Mouse (Mus musculus) hindbrain, embryonic 10.5 days (tissue): ENCODE data around the gene Zic1. TPM values are rescaled to one million over a fixed set of nuclear protein-coding genes. Genes with fewer than 3 reads are reported as not detected.

Experiments
- DNase-seq: peaks from one replicate; pipeline ENCODE4 v3.0.0-alpha.2; 2017; ENCODE audit warnings: low spot score
- H3K27ac ChIP-seq: fragments of 300-500 bp; sonication (generic); 2 replicates; pipeline ENCODE4 v1.5.1; 2016; ENCODE audit warnings: mild to moderate bottlenecking, moderate library complexity
- H3K27me3 ChIP-seq: fragments of 300-500 bp; sonication (generic); 2 replicates; pipeline ENCODE4 v1.6.1; 2016; ENCODE audit warnings: mild to moderate bottlenecking; ENCODE audit not compliant: poor library complexity, insufficient read depth, severe bottlenecking
- H3K36me3 ChIP-seq: fragments of 300-500 bp; sonication (generic); 2 replicates; pipeline ENCODE4 v1.6.1; 2016; ENCODE audit warnings: mild to moderate bottlenecking, moderate library complexity
- H3K4me1 ChIP-seq: fragments of 300-500 bp; sonication (generic); replicated peaks from 2 replicates; pipeline ENCODE4 v1.6.1; 2016; ENCODE audit warnings: mild to moderate bottlenecking
- H3K4me3 ChIP-seq: fragments of 300-500 bp; sonication (generic); 2 replicates; pipeline ENCODE4 v1.5.1; 2016; ENCODE audit warnings: mild to moderate bottlenecking, moderate library complexity
- H3K9me3 ChIP-seq: fragments of 300-500 bp; sonication (generic); 2 replicates; pipeline ENCODE4 v1.6.1; 2016; ENCODE audit warnings: mild to moderate bottlenecking, moderate library complexity
- WGBS: fragments of 180-500 bp; shearing (Covaris S2); methylation state at CpG from one replicate; pipeline ENCODE4 v1.1.7; 2016; 5-methylcytosine and 5-hydroxymethylcytosine counted together
- polyA plus RNA-seq: library from polyadenylated mRNA; unstranded; fragments of >200 nt; fragmentation: Nextera tagmentation; extraction: Ambion mirVana; gene quantifications from 2 replicates; pipeline ENCODE4 v1.2.1, GENCODE M21; 2016

Gene Zic1
- polyA plus RNA-seq, 1 experiment from 2014 or later = 8.1 TPM

DNA sequence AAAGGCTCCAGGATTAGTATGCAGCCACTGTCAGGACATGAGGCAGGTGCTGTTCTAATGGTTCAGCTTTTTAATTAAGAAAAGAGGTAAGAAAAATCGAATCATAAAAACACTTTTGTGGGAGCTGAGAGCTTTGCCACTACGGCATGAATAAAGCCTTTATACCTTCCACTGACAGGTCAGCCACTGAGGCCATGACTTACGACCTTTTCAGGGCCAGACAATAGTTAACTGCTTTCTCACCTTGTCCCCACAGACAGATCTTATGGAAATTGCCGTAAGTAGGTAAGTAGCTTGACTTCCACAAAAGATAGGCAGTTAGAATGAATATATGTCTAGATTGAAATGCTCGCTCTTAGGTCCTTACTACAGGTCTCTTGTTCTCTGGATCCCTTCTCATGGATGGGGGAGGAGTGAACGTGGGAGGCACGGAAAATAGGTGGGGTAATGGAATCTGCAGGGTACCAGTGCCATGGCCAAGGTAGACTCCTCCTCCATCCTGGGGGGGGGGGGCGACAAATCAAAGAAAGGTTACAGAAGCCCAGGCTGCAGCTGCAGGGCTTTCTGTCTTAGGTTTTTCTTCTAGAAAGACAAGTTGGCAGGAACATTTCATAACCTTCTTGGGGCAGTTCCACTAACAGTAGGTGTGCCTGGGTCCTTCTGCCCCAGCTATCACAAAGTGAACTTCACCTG, 27.9 kb upstream of the Zic1 start:
- Histone ChIP-seq H3K36me3 (no peaks in the 10 kb centered on the region), H3K27ac (no peak overlapping the region), H3K4me3 (no peak overlapping the region), H3K27me3 (peaks cover 100% of the 10 kb centered on the region), H3K4me1 (peaks cover 52% of the 10 kb centered on the region), H3K9me3 (no peaks in the 10 kb centered on the region)
- 5% methylated on average over 8 of the region's 8 CpGs for WGBS
- DNase-seq = peak; percentile 33

- H3K27ac ChIP-seq = peak overlapping the region; percentile 77
- peaks cover 59% of the 10 kb centered on the region for H3K4me1 ChIP-seq
- H3K9me3 ChIP-seq = no peaks in the 10 kb centered on the region
- H3K36me3 ChIP-seq = no peaks in the 10 kb centered on the region
- no peak for DNase-seq
- peaks cover 100% of the 10 kb centered on the region for H3K27me3 ChIP-seq
- H3K4me3 ChIP-seq = peak overlapping the region; percentile 4; the same call in 1 of the 2 replicates
- WGBS = under 1% methylated on average over 4 of the region's 4 CpGs
Measured at GRCm38 (mm10) chr9:91388173-91388572, 22.6 kb upstream of the Zic1 start.

DNA sequence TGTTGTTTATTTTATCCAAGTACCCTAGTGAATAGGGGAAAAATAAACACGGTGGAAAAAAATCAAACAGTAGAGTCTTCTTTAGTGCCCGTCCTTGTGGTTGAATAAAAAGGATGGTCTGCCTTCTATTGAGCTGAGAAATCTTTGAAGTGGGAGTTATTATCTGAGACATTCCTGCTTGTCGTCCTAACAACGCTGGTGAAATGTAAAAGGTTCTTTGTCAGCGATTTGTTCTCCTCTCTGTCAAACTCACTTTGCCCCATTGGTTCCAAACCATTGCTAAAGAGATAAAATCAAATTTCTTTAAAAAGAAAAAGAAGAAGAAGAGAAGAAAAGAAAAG, 22.1 kb upstream of the Zic1 start:
- Histone ChIP-seq H3K4me1 (peaks cover 58% of the 10 kb centered on the region), H3K9me3 (no peaks in the 10 kb centered on the region), H3K36me3 (no peaks in the 10 kb centered on the region), H3K4me3 (peak overlapping the region; percentile 67), H3K27ac (peak overlapping the region; percentile 98), H3K27me3 (peaks cover 100% of the 10 kb centered on the region)
- 0% methylated on average over 5 of the region's 5 CpGs for WGBS
- DNase-seq = no peak

GRCm38 (mm10) chr9:91386891-91387739, 21.5 kb upstream of the Zic1 start:
- H3K9me3 ChIP-seq = no peaks in the 10 kb centered on the region
- peak; percentile 76 for DNase-seq
- H3K27ac ChIP-seq = peak overlapping the region; percentile 98
- H3K36me3 ChIP-seq = no peaks in the 10 kb centered on the region
- H3K27me3 ChIP-seq = peaks cover 100% of the 10 kb centered on the region
- peaks cover 58% of the 10 kb centered on the region for H3K4me1 ChIP-seq
- WGBS = under 1% methylated on average over 31 of the region's 31 CpGs
- H3K4me3 ChIP-seq = peak overlapping the region; percentile 67

GRCm38 (mm10) chr9:91386502-91386890, 20.9 kb upstream of the Zic1 start:
- Histone ChIP-seq H3K4me3 (peak overlapping the region; percentile 67), H3K36me3 (no peaks in the 10 kb centered on the region), H3K9me3 (no peaks in the 10 kb centered on the region), H3K4me1 (peaks cover 62% of the 10 kb centered on the region), H3K27ac (peak overlapping the region; percentile 98), H3K27me3 (peaks cover 100% of the 10 kb centered on the region)
- WGBS = 1% methylated on average over 17 of the region's 17 CpGs
- DNase-seq = peak; percentile 64

GRCm38 (mm10) chr9:91385561-91386430, 20.2 kb upstream of the Zic1 start:
- Histone ChIP-seq H3K36me3 (no peaks in the 10 kb centered on the region), H3K4me1 (peaks cover 66% of the 10 kb centered on the region), H3K27ac (peak overlapping the region; percentile 98), H3K4me3 (peak overlapping the region; percentile 67), H3K9me3 (no peaks in the 10 kb centered on the region), H3K27me3 (peaks cover 98% of the 10 kb centered on the region)
- WGBS = 1% methylated on average over 8 of the region's 8 CpGs
- peak; percentile 34 for DNase-seq

DNA sequence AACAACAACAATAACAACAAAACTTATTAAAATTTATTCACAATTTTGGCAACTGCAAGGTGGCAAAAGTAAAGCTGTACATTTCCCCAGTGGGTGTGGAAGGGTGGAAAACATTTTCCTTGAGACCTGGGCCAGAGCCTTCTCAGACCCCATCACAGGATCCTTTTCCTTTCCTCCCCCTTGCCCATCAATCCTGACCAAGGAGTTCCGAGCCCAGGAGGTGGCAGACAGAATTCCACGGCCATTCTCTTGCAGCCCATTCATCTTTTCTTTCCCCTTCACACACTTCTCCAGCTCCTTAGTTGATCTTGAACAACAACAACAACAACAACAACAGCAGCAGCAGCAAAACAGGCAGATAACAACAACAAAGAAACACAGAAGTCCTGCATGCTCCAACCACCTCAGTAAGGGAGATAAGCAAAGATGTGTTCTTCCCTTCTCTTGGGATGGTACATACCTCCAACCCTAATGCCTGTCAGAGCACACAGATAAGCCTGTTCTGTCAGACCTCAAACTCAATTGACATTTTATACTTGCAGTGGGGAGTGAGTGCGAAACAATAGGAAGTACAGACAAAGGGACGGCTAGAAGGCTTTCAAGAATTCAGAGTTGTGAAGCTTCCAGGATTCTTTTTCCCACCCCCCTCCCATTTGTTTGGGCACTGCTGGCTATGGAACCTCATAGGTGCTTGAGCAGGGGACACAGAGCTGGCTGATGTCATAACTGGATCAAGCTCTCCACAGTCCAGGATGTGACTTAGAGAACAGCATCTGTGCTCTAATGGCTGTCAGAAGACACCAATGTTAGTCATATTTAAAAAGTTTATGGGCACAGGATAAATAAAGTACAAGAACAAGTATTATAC, 19.3 kb upstream of the Zic1 start:
- peaks cover 66% of the 10 kb centered on the region for H3K4me1 ChIP-seq
- 3% methylated on average over 4 of the region's 4 CpGs for WGBS

DNA sequence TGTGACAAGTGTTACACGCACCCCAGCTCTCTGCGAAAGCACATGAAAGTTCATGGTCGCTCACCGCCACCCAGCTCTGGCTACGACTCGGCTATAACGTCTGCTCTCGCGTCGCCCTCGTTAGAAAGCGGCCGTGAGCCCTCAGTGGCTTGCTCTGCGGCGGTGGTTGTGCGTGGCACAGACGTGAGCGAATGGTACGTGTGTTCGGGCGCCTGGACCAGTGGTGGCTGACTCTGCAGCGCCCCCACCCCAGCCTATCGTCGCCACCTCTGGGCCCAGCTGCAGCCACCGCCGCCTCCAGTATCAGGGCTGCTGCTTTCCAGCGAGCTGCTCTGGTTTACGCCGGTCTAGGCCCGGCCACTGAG, 18.5 kb upstream of the Zic1 start:
- no peak for DNase-seq
- under 1% methylated on average over 30 of the region's 30 CpGs for WGBS
- H3K4me3 ChIP-seq = peak overlapping the region; percentile 67
- no peaks in the 10 kb centered on the region for H3K9me3 ChIP-seq
- no peaks in the 10 kb centered on the region for H3K36me3 ChIP-seq
- H3K4me1 ChIP-seq = peaks cover 62% of the 10 kb centered on the region
- H3K27ac ChIP-seq = peak overlapping the region; percentile 98
- peaks cover 98% of the 10 kb centered on the region for H3K27me3 ChIP-seq

More for the DNA sequence above, 19.3 kb upstream of the Zic1 start:
- H3K36me3 ChIP-seq = no peaks in the 10 kb centered on the region
- H3K27me3 ChIP-seq = peaks cover 98% of the 10 kb centered on the region
- DNase-seq = peak; percentile 31
- peak overlapping the region; percentile 67 for H3K4me3 ChIP-seq
- no peaks in the 10 kb centered on the region for H3K9me3 ChIP-seq
- H3K27ac ChIP-seq = peak overlapping the region; percentile 98

- DNase-seq = peak; percentile 73
- peak overlapping the region; percentile 67 for H3K4me3 ChIP-seq
- peaks cover 63% of the 10 kb centered on the region for H3K4me1 ChIP-seq
- H3K36me3 ChIP-seq = no peaks in the 10 kb centered on the region
- no peaks in the 10 kb centered on the region for H3K9me3 ChIP-seq
- 1% methylated on average over 28 of the region's 28 CpGs for WGBS
- peak overlapping the region; percentile 98 for H3K27ac ChIP-seq
- H3K27me3 ChIP-seq = peaks cover 98% of the 10 kb centered on the region
Measured at GRCm38 (mm10) chr9:91383441-91384135, 18.0 kb upstream of the Zic1 start.

- H3K4me3 ChIP-seq = peak overlapping the region; percentile 67
- peaks cover 67% of the 10 kb centered on the region for H3K4me1 ChIP-seq
- H3K9me3 ChIP-seq = no peaks in the 10 kb centered on the region
- WGBS = 1% methylated on average over 24 of the region's 24 CpGs
- peak overlapping the region; percentile 98 for H3K27ac ChIP-seq
- peak; percentile 63 for DNase-seq
- peaks cover 98% of the 10 kb centered on the region for H3K27me3 ChIP-seq
- H3K36me3 ChIP-seq = no peaks in the 10 kb centered on the region
Measured at GRCm38 (mm10) chr9:91382471-91383255, 17.1 kb upstream of the Zic1 start.

DNA sequence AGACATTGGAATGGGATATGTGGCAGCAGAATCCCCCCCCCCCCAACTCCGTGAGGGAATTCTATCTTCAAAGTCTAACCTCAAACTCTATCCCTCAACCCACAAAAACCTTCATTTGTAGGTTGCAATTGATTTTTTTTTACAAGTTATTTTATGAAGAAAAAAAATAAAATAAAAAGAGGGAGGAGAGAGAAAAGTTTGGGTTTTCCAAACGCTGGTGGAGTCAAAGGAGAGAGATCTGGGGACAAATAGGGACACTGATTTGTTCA, 16.4 kb upstream of the Zic1 start:
- Histone ChIP-seq H3K36me3 (no peaks in the 10 kb centered on the region), H3K27ac (peak overlapping the region; percentile 98), H3K9me3 (no peaks in the 10 kb centered on the region), H3K27me3 (peaks cover 98% of the 10 kb centered on the region), H3K4me1 (peaks cover 67% of the 10 kb centered on the region), H3K4me3 (peak overlapping the region; percentile 67)
- WGBS = 1% methylated on average over 2 of the region's 2 CpGs
- no peak for DNase-seq
